Mouse (Mus musculus): ENCODE results near the gene Slc25a35.

DNA sequence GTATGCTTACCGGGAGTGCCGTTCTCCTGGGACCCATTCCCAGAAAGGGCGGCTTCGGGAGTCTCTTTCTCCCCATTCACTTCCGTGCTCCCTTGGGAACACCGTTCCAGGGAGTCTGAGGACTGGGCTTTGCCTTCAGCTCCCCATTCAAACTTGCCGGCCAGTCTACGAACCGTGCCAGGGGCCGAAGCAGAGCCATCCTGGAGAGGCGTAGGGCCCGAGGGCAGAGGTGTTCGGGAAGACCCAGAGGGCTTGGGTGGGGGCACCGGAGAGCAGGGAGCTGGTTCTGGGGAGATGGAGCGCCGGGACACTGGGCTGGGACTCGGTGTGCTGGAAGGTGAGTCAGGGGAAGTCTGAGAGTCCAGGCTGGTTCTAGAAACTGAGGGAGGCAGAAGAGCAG lies 13.5 kb upstream of the Slc25a35 start:
- no peak for TF ChIP-seq CTCF (IDR thresholded peaks at IDR 0.05; ENCODE audit: low read depth, low read length)
- TF ChIP-seq POLR2AphosphoS5 (IDR thresholded peaks at IDR 0.05; ENCODE audit: insufficient replicate concordance, low read depth, low read length) = no peak

Data from G1E (cell line).